8 mouse cellular contexts compared by ENCODE assay signal in genomic region chr5:33722266-33723018, GRCm38 (mm10). TPM values are rescaled to one million over a fixed set of nuclear protein-coding genes. Genes with fewer than 3 reads are reported as not detected.
DNase-seq lines count a peak whose midpoint lies in the region; ATAC-seq lines count a peak whose summit lies in the region.

No protein-coding gene starts in this region.

- no peaks in the 10 kb centered on the region for H3K9me3 ChIP-seq in kidney, embryonic 15.5 days (replicated peaks)
- H3K9me3 ChIP-seq in hindbrain, embryonic 14.5 days (ENCODE audit: control insufficient read depth, low read length) = no peaks in the 10 kb centered on the region
- no peaks in the 10 kb centered on the region for H3K9me3 ChIP-seq in midbrain, embryonic 16.5 days (replicated peaks; ENCODE audit: control insufficient read depth, low read length, poor library complexity, severe bottlenecking)

- H3K4me2 ChIP-seq in kidney, embryonic 15.5 days = peak overlapping the region; percentile 98
- H3K4me2 ChIP-seq in hindbrain, embryonic 14.5 days (replicated peaks) = peak overlapping the region; percentile 98
- H3K4me2 ChIP-seq in midbrain, embryonic 16.5 days (ENCODE audit: low read length) = peak overlapping the region; percentile 99

- ATAC-seq in kidney, embryonic 15.5 days (replicated peaks; ENCODE audit: low FRiP score) = peak; percentile 0; the same call in 1 of the 2 replicates
- no peak for ATAC-seq in hindbrain, embryonic 14.5 days (ENCODE audit: low FRiP score)
- ATAC-seq in midbrain, embryonic 16.5 days = peak; percentile 13; the same call in 1 of the 2 replicates

- no peak for DNase-seq in kidney, postnatal 4 days
- peak; percentile 30 for DNase-seq in hindbrain, embryonic 14.5 days (ENCODE audit: low spot score)
- DNase-seq in right cerebral cortex, postnatal 4 days = no peak
- DNase-seq in adipocyte (ENCODE audit: low spot score) = no peak
- DNase-seq in left cerebral cortex, adult 8-10 months (ENCODE audit: low spot score in 2 of 2) = no peak

- no peaks in the 10 kb centered on the region for H3K36me3 ChIP-seq in kidney, embryonic 15.5 days
- no peaks in the 10 kb centered on the region for H3K36me3 ChIP-seq in hindbrain, embryonic 14.5 days (replicated peaks; ENCODE audit: control insufficient read depth, insufficient read depth)
- H3K36me3 ChIP-seq in midbrain, embryonic 16.5 days (ENCODE audit: control insufficient read depth, insufficient read depth, low read length) = no peaks in the 10 kb centered on the region

- H3K4me3 ChIP-seq in kidney, embryonic 15.5 days (replicated peaks) = peak overlapping the region; percentile 78
- H3K4me3 ChIP-seq in brown adipose tissue, adult 24 weeks (ENCODE audit: insufficient read depth, low read depth, low read length) = peak overlapping the region; percentile 60
- peak overlapping the region; percentile 63 for H3K4me3 ChIP-seq in hindbrain, embryonic 14.5 days (replicated peaks; ENCODE audit: low read length)
- peak overlapping the region; percentile 64 for H3K4me3 ChIP-seq in midbrain, embryonic 16.5 days (ENCODE audit: low read depth, low read length)

- H3K27me3 ChIP-seq in kidney, embryonic 15.5 days = peaks cover 43% of the 10 kb centered on the region
- H3K27me3 ChIP-seq in hindbrain, embryonic 14.5 days (ENCODE audit: control insufficient read depth, insufficient read depth, low read length) = peaks cover 22% of the 10 kb centered on the region
- peaks cover 20% of the 10 kb centered on the region for H3K27me3 ChIP-seq in midbrain, embryonic 16.5 days (ENCODE audit: control insufficient read depth, insufficient read depth, low read depth, low read length)

- peak overlapping the region; percentile 78 for H3K27ac ChIP-seq in kidney, embryonic 15.5 days
- H3K27ac ChIP-seq in brown adipose tissue, adult 24 weeks (replicated peaks; ENCODE audit: low read depth, low read length) = no peak overlapping the region
- H3K27ac ChIP-seq in hindbrain, embryonic 14.5 days = peak overlapping the region; percentile 79
- peak overlapping the region; percentile 50 for H3K27ac ChIP-seq in midbrain, embryonic 16.5 days (ENCODE audit: low read length)

- H3K9ac ChIP-seq in kidney, embryonic 15.5 days = peak overlapping the region; percentile 68
- H3K9ac ChIP-seq in hindbrain, embryonic 14.5 days = peak overlapping the region; percentile 79
- peak overlapping the region; percentile 65 for H3K9ac ChIP-seq in midbrain, embryonic 16.5 days (ENCODE audit: low read depth, low read length)

- peaks cover 50% of the 10 kb centered on the region for H3K4me1 ChIP-seq in kidney, embryonic 15.5 days
- peaks cover 4% of the 10 kb centered on the region; the same call in 1 of the 2 replicates for H3K4me1 ChIP-seq in brown adipose tissue, adult 24 weeks (ENCODE audit: control insufficient read depth, insufficient read depth, insufficient read length, low read length)
- peaks cover 18% of the 10 kb centered on the region for H3K4me1 ChIP-seq in hindbrain, embryonic 14.5 days (replicated peaks; ENCODE audit: control insufficient read depth, insufficient read depth, low read length)
- H3K4me1 ChIP-seq in midbrain, embryonic 16.5 days (ENCODE audit: control insufficient read depth, insufficient read depth, low read length) = peaks cover 21% of the 10 kb centered on the region

- WGBS in kidney, embryonic 15.5 days = under 1% methylated on average over 53 of the region's 53 CpGs
- under 1% methylated on average over 51 of the region's 53 CpGs for WGBS in hindbrain, embryonic 14.5 days
- WGBS in midbrain, embryonic 16.5 days = under 1% methylated on average over 51 of the region's 53 CpGs

RNA-seq across cellular contexts. Expression of gene Fgfr3, which starts 1.0 kb away (rescaled TPM):
- polyA plus RNA-seq in kidney, embryonic 15.5 days (2015; fragmentation: Nextera tagmentation; extraction: Ambion mirVana) = 16.2 and 17.4 TPM in 2 replicates
- polyA plus RNA-seq in brown adipose tissue, adult 24 weeks (2012; ENCODE audit: insufficient read depth, insufficient read length, missing spikeins) = 1.0 and 3.5 TPM in 2 replicates
- 46.5 and 47.2 TPM in 2 replicates for polyA plus RNA-seq in hindbrain, embryonic 14.5 days (2014; fragmentation: Nextera tagmentation; extraction: Ambion mirVana)
- 19.1 and 23.9 TPM in 2 replicates for polyA plus RNA-seq in midbrain, embryonic 16.5 days (2015; fragmentation: Nextera tagmentation; extraction: Ambion mirVana)
- 100 to 1,000 TPM; 103 to 113 (median 105) TPM for total RNA-seq in left cerebral cortex, adult 8-10 months (2022)
